Mouse (Mus musculus): ENCODE measurements around the gene Por. TPM values are rescaled to one million over a fixed set of nuclear protein-coding genes. Genes with fewer than 3 reads are reported as not detected.

The Por gene
- polyA plus RNA-seq, 1 experiment from 2014 or later = 127 TPM

DNA sequence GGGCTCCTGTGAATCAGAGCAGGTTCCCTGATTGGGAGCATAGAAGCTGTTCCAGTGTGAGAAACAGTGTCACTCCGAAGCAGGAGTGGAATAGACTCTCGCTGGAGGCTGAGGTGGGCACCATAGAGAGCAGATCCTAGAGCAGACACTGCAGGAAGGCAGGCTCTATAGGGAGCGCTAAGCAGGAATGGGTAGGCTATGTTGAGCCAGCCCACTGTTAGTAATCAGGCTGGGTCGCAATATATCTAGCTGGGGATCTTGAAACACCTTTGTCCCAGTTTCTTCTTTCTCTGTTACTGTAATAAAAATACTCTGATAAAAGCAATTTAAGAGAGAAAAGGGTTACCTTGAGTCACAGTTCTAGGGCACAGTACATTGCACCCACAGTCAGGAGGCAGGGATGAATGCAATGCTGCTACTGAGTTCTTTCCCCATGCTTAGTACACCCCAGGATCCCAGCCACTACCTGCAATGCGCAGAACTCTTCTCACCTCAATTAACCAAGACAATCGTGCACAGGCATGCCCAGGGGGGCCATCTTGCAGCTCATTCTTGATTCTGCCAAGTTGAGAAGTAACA, 11.2 kb downstream of the Por start:
- Histone ChIP-seq H3K36me3 (ENCODE audit: control insufficient read depth, insufficient read depth, low read length) (no peaks in the 10 kb centered on the region), H3K27ac (ENCODE audit: low read length) (no peak overlapping the region), H3K9ac (ENCODE audit: low read depth, low read length) (no peak overlapping the region), H3K4me2 (ENCODE audit: low read length) (no peak overlapping the region), H3K9me3 (replicated peaks; ENCODE audit: control insufficient read depth, low read length, poor library complexity, severe bottlenecking) (no peaks in the 10 kb centered on the region), H3K4me1 (ENCODE audit: control insufficient read depth, insufficient read depth, low read length) (0 out of 2 replicates have a peak, but pooled peaks cover under 1% of the 10 kb centered on the region), H3K27me3 (ENCODE audit: control insufficient read depth, insufficient read depth, low read depth, low read length) (no peaks in the 10 kb centered on the region), H3K4me3 (ENCODE audit: low read depth, low read length) (no peak overlapping the region)
- 87% methylated on average over 6 of the region's 6 CpGs for WGBS
- ATAC-seq = no peak

GRCm38 (mm10) chr5:135682009-135682408, 12.2 kb downstream of the Por start:
- H3K27me3 ChIP-seq (ENCODE audit: control insufficient read depth, insufficient read depth, low read depth, low read length) = no peaks in the 10 kb centered on the region
- H3K9me3 ChIP-seq (replicated peaks; ENCODE audit: control insufficient read depth, low read length, poor library complexity, severe bottlenecking) = no peaks in the 10 kb centered on the region
- H3K4me1 ChIP-seq (ENCODE audit: control insufficient read depth, insufficient read depth, low read length) = no peaks in the 10 kb centered on the region
- WGBS = 98% methylated on average over 5 of the region's 5 CpGs
- H3K27ac ChIP-seq (ENCODE audit: low read length) = no peak overlapping the region
- ATAC-seq = no peak
- H3K4me2 ChIP-seq (ENCODE audit: low read length) = no peak overlapping the region
- no peaks in the 10 kb centered on the region for H3K36me3 ChIP-seq (ENCODE audit: control insufficient read depth, insufficient read depth, low read length)
- no peak overlapping the region for H3K4me3 ChIP-seq (ENCODE audit: low read depth, low read length)
- H3K9ac ChIP-seq (ENCODE audit: low read depth, low read length) = no peak overlapping the region

GRCm38 (mm10) chr5:135682942-135683570, 13.2 kb downstream of the Por start:
- no peak overlapping the region for H3K27ac ChIP-seq (ENCODE audit: low read length)
- H3K9ac ChIP-seq (ENCODE audit: low read depth, low read length) = no peak overlapping the region
- H3K4me2 ChIP-seq (ENCODE audit: low read length) = no peak overlapping the region
- no peaks in the 10 kb centered on the region for H3K9me3 ChIP-seq (replicated peaks; ENCODE audit: control insufficient read depth, low read length, poor library complexity, severe bottlenecking)
- H3K4me3 ChIP-seq (ENCODE audit: low read depth, low read length) = no peak overlapping the region
- no peaks in the 10 kb centered on the region for H3K36me3 ChIP-seq (ENCODE audit: control insufficient read depth, insufficient read depth, low read length)
- WGBS = 91% methylated on average over 12 of the region's 12 CpGs
- no peak for ATAC-seq
- H3K4me1 ChIP-seq (ENCODE audit: control insufficient read depth, insufficient read depth, low read length) = peaks cover 3% of the 10 kb centered on the region
- no peaks in the 10 kb centered on the region for H3K27me3 ChIP-seq (ENCODE audit: control insufficient read depth, insufficient read depth, low read depth, low read length)

- Histone ChIP-seq H3K9me3 (replicated peaks; ENCODE audit: control insufficient read depth, low read length, poor library complexity, severe bottlenecking) (no peaks in the 10 kb centered on the region), H3K9ac (ENCODE audit: low read depth, low read length) (peak overlapping the region; percentile 84; the same call in 1 of the 2 replicates), H3K4me2 (ENCODE audit: low read length) (peak overlapping the region; percentile 95), H3K27ac (ENCODE audit: low read length) (no peak overlapping the region), H3K4me3 (ENCODE audit: low read depth, low read length) (peak overlapping the region; percentile 88), H3K27me3 (ENCODE audit: control insufficient read depth, insufficient read depth, low read depth, low read length) (no peaks in the 10 kb centered on the region), H3K36me3 (ENCODE audit: control insufficient read depth, insufficient read depth, low read length) (no peaks in the 10 kb centered on the region), H3K4me1 (ENCODE audit: control insufficient read depth, insufficient read depth, low read length) (peaks cover 23% of the 10 kb centered on the region)
- no peak for ATAC-seq
- WGBS = 84% methylated on average over 5 of the region's 5 CpGs
These were observed 20.6 kb downstream of the Por start for GRCm38 (mm10) chr5:135690401-135690800.

DNA sequence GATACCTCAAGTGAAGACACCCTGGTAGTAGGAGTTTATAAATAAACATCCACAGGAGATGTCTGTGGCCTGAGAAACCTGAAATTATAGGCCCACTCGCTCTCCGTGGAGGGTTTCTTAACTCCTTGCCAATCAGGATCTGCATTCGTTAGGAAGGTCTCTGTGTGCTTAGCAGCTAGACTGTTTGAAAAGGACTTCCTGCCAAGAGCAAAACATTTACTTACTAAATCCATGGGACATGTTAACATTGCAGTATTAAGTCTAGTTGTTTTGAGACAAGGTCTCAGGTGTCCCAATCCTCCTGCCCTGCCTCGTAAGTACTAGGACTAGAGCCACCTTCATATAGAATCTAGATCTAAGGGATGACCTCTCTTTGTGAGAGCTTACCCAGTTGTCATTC, 21.4 kb downstream of the Por start:
- Histone ChIP-seq H3K4me2 (ENCODE audit: low read length) (no peak overlapping the region), H3K36me3 (ENCODE audit: control insufficient read depth, insufficient read depth, low read length) (no peaks in the 10 kb centered on the region), H3K27me3 (ENCODE audit: control insufficient read depth, insufficient read depth, low read depth, low read length) (no peaks in the 10 kb centered on the region), H3K27ac (ENCODE audit: low read length) (no peak overlapping the region), H3K4me3 (ENCODE audit: low read depth, low read length) (no peak overlapping the region), H3K9me3 (replicated peaks; ENCODE audit: control insufficient read depth, low read length, poor library complexity, severe bottlenecking) (no peaks in the 10 kb centered on the region), H3K4me1 (ENCODE audit: control insufficient read depth, insufficient read depth, low read length) (peaks cover 23% of the 10 kb centered on the region), H3K9ac (ENCODE audit: low read depth, low read length) (no peak overlapping the region)
- no peak for ATAC-seq
- WGBS = 73% methylated on average over 4 of the region's 4 CpGs

- H3K27me3 ChIP-seq (ENCODE audit: control insufficient read depth, insufficient read depth, low read depth, low read length) = no peaks in the 10 kb centered on the region
- no peaks in the 10 kb centered on the region for H3K36me3 ChIP-seq (ENCODE audit: control insufficient read depth, insufficient read depth, low read length)
- no peak overlapping the region for H3K4me3 ChIP-seq (ENCODE audit: low read depth, low read length)
- ATAC-seq = no peak
- H3K9ac ChIP-seq (ENCODE audit: low read depth, low read length) = no peak overlapping the region
- 93% methylated on average over 5 of the region's 5 CpGs for WGBS
- H3K4me1 ChIP-seq (ENCODE audit: control insufficient read depth, insufficient read depth, low read length) = peaks cover 18% of the 10 kb centered on the region
- H3K4me2 ChIP-seq (ENCODE audit: low read length) = no peak overlapping the region
- no peaks in the 10 kb centered on the region for H3K9me3 ChIP-seq (replicated peaks; ENCODE audit: control insufficient read depth, low read length, poor library complexity, severe bottlenecking)
- H3K27ac ChIP-seq (ENCODE audit: low read length) = no peak overlapping the region
These were observed 23.5 kb downstream of the Por start for GRCm38 (mm10) chr5:135693281-135693853.

DNA sequence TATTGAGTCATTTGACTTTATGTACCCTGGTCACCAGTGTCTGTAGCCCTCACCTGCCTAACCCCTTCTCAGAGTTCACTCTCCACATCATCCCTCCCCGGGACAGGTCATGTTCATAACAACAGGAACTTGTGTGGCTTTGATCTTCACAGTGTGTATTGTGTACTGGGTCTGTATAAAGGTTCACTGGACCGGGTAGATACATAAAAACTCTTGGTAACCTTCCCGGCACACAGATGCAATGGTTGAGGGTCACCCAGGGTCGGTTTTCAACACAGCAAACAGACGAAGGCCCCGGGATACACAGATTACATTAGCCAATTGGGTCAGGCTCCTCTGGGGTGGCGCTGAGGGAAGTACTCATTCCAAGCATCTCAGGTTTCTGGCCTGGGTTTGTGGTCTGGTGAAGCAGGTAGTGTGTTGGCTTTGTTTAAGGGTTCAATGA, 25.5 kb downstream of the Por start:
- Histone ChIP-seq H3K9ac (ENCODE audit: low read depth, low read length) (no peak overlapping the region), H3K36me3 (ENCODE audit: control insufficient read depth, insufficient read depth, low read length) (peaks cover 5% of the 10 kb centered on the region; the same call in 1 of the 2 replicates), H3K4me2 (ENCODE audit: low read length) (no peak overlapping the region), H3K9me3 (replicated peaks; ENCODE audit: control insufficient read depth, low read length, poor library complexity, severe bottlenecking) (no peaks in the 10 kb centered on the region), H3K4me3 (ENCODE audit: low read depth, low read length) (no peak overlapping the region), H3K27ac (ENCODE audit: low read length) (no peak overlapping the region), H3K4me1 (ENCODE audit: control insufficient read depth, insufficient read depth, low read length) (peaks cover 14% of the 10 kb centered on the region), H3K27me3 (ENCODE audit: control insufficient read depth, insufficient read depth, low read depth, low read length) (no peaks in the 10 kb centered on the region)
- ATAC-seq = no peak
- WGBS = 71% methylated on average over 7 of the region's 7 CpGs

DNA sequence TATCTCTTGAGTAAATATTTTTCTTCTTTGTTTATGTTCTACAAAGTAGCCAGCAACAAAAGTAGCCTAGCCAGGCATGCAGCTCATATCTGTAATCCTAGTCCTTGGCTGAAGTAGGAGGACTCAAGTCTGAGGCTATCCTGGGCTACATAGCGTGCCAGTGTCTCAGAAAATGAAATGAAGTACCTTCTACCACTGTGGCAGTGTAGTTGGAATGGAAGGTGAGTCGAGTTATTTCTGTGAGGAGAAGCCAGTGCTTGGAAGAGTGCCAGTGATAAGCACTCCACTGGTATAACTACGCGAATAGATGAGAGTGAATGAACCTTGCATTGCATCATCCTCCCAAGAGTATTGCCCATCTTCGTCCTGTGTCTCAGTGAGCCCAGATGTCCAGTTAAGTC, 27.9 kb downstream of the Por start:
- WGBS = 86% methylated on average over 5 of the region's 5 CpGs
- H3K9ac ChIP-seq (ENCODE audit: low read depth, low read length) = no peak overlapping the region

GRCm38 (mm10) chr5:135701601-135702000, 31.8 kb downstream of the Por start:
- Histone ChIP-seq H3K9me3 (replicated peaks; ENCODE audit: control insufficient read depth, low read length, poor library complexity, severe bottlenecking) (no peaks in the 10 kb centered on the region), H3K4me1 (ENCODE audit: control insufficient read depth, insufficient read depth, low read length) (no peaks in the 10 kb centered on the region), H3K4me2 (ENCODE audit: low read length) (no peak overlapping the region), H3K36me3 (ENCODE audit: control insufficient read depth, insufficient read depth, low read length) (peaks cover 12% of the 10 kb centered on the region; the same call in 1 of the 2 replicates), H3K4me3 (ENCODE audit: low read depth, low read length) (no peak overlapping the region), H3K27ac (ENCODE audit: low read length) (no peak overlapping the region), H3K9ac (ENCODE audit: low read depth, low read length) (no peak overlapping the region), H3K27me3 (ENCODE audit: control insufficient read depth, insufficient read depth, low read depth, low read length) (no peaks in the 10 kb centered on the region)
- no peak for ATAC-seq
- WGBS = 98% methylated on average over 4 of the region's 4 CpGs

More for the DNA sequence above, 27.9 kb downstream of the Por start:
- H3K4me1 ChIP-seq (ENCODE audit: control insufficient read depth, insufficient read depth, low read length) = 0 out of 2 replicates have a peak, but pooled peaks cover 2% of the 10 kb centered on the region
- no peaks in the 10 kb centered on the region for H3K9me3 ChIP-seq (replicated peaks; ENCODE audit: control insufficient read depth, low read length, poor library complexity, severe bottlenecking)
- H3K36me3 ChIP-seq (ENCODE audit: control insufficient read depth, insufficient read depth, low read length) = peaks cover 12% of the 10 kb centered on the region; the same call in 1 of the 2 replicates
- ATAC-seq = no peak
- no peak overlapping the region for H3K4me3 ChIP-seq (ENCODE audit: low read depth, low read length)
- no peak overlapping the region for H3K27ac ChIP-seq (ENCODE audit: low read length)
- H3K4me2 ChIP-seq (ENCODE audit: low read length) = no peak overlapping the region
- H3K27me3 ChIP-seq (ENCODE audit: control insufficient read depth, insufficient read depth, low read depth, low read length) = no peaks in the 10 kb centered on the region

Measured in midbrain, embryonic 16.5 days (tissue).